Mouse (Mus musculus): ENCODE results near the gene Git1. TPM values are rescaled to one million over a fixed set of nuclear protein-coding genes. Genes with fewer than 3 reads are reported as not detected.

Git1 gene
- total and polyA plus RNA-seq, 3 experiments, result 53.3 to 59.4 (median 54.0) TPM

DNA sequence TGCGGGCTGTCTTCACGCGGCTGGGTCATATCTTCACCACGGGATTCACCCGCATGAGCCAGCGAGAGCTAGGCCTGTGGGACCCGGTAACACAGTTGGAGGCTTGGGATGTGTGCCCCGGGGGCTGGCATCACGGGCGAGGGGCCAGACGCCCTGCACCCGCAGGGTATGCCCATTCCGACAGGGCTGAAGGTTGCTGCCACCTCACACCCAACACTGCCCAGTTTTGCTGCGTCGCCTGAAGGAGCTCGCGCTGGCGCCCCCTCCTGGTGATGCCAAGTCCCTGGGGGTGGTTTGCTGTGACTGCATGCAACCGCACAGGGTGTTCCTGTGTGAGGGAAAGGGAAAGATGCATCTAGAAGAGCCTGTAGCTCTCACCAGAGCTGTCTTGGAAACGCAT lies 25.6 kb upstream of the Git1 start:
- H3K9ac ChIP-seq (ENCODE audit: low read depth, low read length), result peak overlapping the region; percentile 22; the same call in 1 of the 2 replicates
- 24% methylated on average over 20 of the region's 20 CpGs for WGBS
- H3K36me3 ChIP-seq (ENCODE audit: control insufficient read depth, insufficient read depth, low read length), result peaks cover 4% of the 10 kb centered on the region; the same call in 1 of the 2 replicates
- no peak overlapping the region for H3K27ac ChIP-seq
- intact Hi-C loops (cut with DNase I), result loop anchor here (2.0 to 10.0 kb wide), 3 partner anchors 31 to 373 kb away; no protein-coding TSS in a partner anchor
- H3K4me3 ChIP-seq, result no peak overlapping the region
- TF ChIP-seq POLR2A (IDR thresholded peaks at IDR 0.05; ENCODE audit: insufficient read depth, low read depth, low read length) (no peak; the same call in 1 of the 2 replicates), CTCF (IDR thresholded peaks at IDR 0.05) (peak; percentile 90), EP300 (IDR thresholded peaks at IDR 0.05; ENCODE audit: insufficient read depth, low read depth, low read length) (peak; percentile 59; the same call in 1 of the 2 replicates)
- H3K27me3 ChIP-seq (ENCODE audit: control insufficient read depth, insufficient read depth, low read length), result no peaks in the 10 kb centered on the region
- DNase-seq, result peak; percentile 80 to 84
- H3K4me1 ChIP-seq (ENCODE audit: control insufficient read depth, insufficient read depth, low read length), result peaks cover 16% of the 10 kb centered on the region
- no peaks in the 10 kb centered on the region for H3K79me2 ChIP-seq (replicated peaks; ENCODE audit: control insufficient read depth, insufficient read depth, low read length)

GRCm38 (mm10) chr11:77468397-77468796 lies 25.0 kb upstream of the Git1 start:
- no peaks in the 10 kb centered on the region for H3K27me3 ChIP-seq (ENCODE audit: control insufficient read depth, insufficient read depth, low read length)

GRCm38 (mm10) chr11:77471407-77471806 lies 22.0 kb upstream of the Git1 start:
- no peak overlapping the region for H3K9ac ChIP-seq (ENCODE audit: low read depth, low read length)
- H3K79me2 ChIP-seq (replicated peaks; ENCODE audit: control insufficient read depth, insufficient read depth, low read length), result no peaks in the 10 kb centered on the region
- no peaks in the 10 kb centered on the region for H3K27me3 ChIP-seq (ENCODE audit: control insufficient read depth, insufficient read depth, low read length)
- H3K4me1 ChIP-seq (ENCODE audit: control insufficient read depth, insufficient read depth, low read length), result no peaks in the 10 kb centered on the region; the same call in 1 of the 2 replicates
- H3K36me3 ChIP-seq (ENCODE audit: control insufficient read depth, insufficient read depth, low read length), result no peaks in the 10 kb centered on the region
- H3K4me3 ChIP-seq, result no peak overlapping the region
- DNase-seq, result no peak
- TF ChIP-seq CTCF (IDR thresholded peaks at IDR 0.05), result no peak
- no peak overlapping the region for H3K27ac ChIP-seq
- intact Hi-C loops (cut with DNase I), result no loop called here
- WGBS, result 83% methylated on average over 29 of the region's 29 CpGs

More at GRCm38 (mm10) chr11:77468397-77468796, 25.0 kb upstream of the Git1 start:
- H3K36me3 ChIP-seq (ENCODE audit: control insufficient read depth, insufficient read depth, low read length), result peaks cover 4% of the 10 kb centered on the region; the same call in 1 of the 2 replicates
- intact Hi-C loops (cut with DNase I), result loop anchor here (10.0 kb wide), 1 partner anchor 374 kb away; no protein-coding TSS in a partner anchor
- H3K4me1 ChIP-seq (ENCODE audit: control insufficient read depth, insufficient read depth, low read length), result peaks cover 16% of the 10 kb centered on the region
- no peak for DNase-seq
- 93% methylated on average over 9 of the region's 9 CpGs for WGBS
- no peak for TF ChIP-seq CTCF (IDR thresholded peaks at IDR 0.05)
- TF ChIP-seq EP300 (IDR thresholded peaks at IDR 0.05; ENCODE audit: insufficient read depth, low read depth, low read length), result no peak
- TF ChIP-seq POLR2A (IDR thresholded peaks at IDR 0.05; ENCODE audit: insufficient read depth, low read depth, low read length), result no peak
- no peak overlapping the region for H3K4me3 ChIP-seq
- no peaks in the 10 kb centered on the region for H3K79me2 ChIP-seq (replicated peaks; ENCODE audit: control insufficient read depth, insufficient read depth, low read length)
- H3K27ac ChIP-seq, result no peak overlapping the region
- no peak overlapping the region for H3K9ac ChIP-seq (ENCODE audit: low read depth, low read length)

DNA sequence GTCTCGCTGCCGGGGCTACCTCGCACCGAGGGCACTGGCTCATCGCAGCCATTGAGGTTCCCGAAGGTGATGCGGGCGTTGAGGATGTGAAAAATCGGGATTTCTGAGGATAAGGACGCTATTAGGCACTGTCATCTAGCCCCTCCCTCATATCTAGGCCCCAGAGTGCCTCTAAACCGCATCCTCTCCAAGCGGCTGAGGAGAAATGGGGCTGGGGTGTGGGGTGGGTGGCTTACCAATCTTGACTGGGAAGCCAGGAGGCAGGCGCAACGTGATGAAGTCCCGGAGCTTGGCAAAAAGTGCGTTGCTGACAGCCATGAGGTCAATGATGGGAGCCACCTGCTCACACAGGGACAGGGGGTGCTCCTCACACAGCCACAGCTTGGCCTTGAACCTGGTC lies 20.6 kb upstream of the Git1 start:
- 89% methylated on average over 16 of the region's 16 CpGs for WGBS
- Histone ChIP-seq H3K9ac (ENCODE audit: low read depth, low read length) (no peak overlapping the region), H3K27me3 (ENCODE audit: control insufficient read depth, insufficient read depth, low read length) (no peaks in the 10 kb centered on the region), H3K36me3 (ENCODE audit: control insufficient read depth, insufficient read depth, low read length) (no peaks in the 10 kb centered on the region), H3K4me3 (no peak overlapping the region), H3K79me2 (replicated peaks; ENCODE audit: control insufficient read depth, insufficient read depth, low read length) (no peaks in the 10 kb centered on the region), H3K4me1 (ENCODE audit: control insufficient read depth, insufficient read depth, low read length) (no peaks in the 10 kb centered on the region), H3K27ac (no peak overlapping the region)
- DNase-seq, result no peak
- intact Hi-C loops (cut with DNase I), result no loop called here
- TF ChIP-seq EP300 (IDR thresholded peaks at IDR 0.05; ENCODE audit: insufficient read depth, low read depth, low read length) (no peak), CTCF (IDR thresholded peaks at IDR 0.05) (no peak), POLR2A (IDR thresholded peaks at IDR 0.05; ENCODE audit: insufficient read depth, low read depth, low read length) (no peak)

GRCm38 (mm10) chr11:77476216-77476615 lies 17.1 kb upstream of the Git1 start:
- WGBS, result 96% methylated on average over 14 of the region's 14 CpGs
- Histone ChIP-seq H3K4me1 (ENCODE audit: control insufficient read depth, insufficient read depth, low read length) (no peaks in the 10 kb centered on the region), H3K27me3 (ENCODE audit: control insufficient read depth, insufficient read depth, low read length) (no peaks in the 10 kb centered on the region), H3K36me3 (ENCODE audit: control insufficient read depth, insufficient read depth, low read length) (no peaks in the 10 kb centered on the region), H3K9ac (ENCODE audit: low read depth, low read length) (no peak overlapping the region), H3K27ac (no peak overlapping the region), H3K4me3 (no peak overlapping the region), H3K79me2 (replicated peaks; ENCODE audit: control insufficient read depth, insufficient read depth, low read length) (no peaks in the 10 kb centered on the region)
- TF ChIP-seq CTCF (IDR thresholded peaks at IDR 0.05), result no peak
- TF ChIP-seq POLR2A (IDR thresholded peaks at IDR 0.05; ENCODE audit: insufficient read depth, low read depth, low read length), result no peak
- no peak for TF ChIP-seq EP300 (IDR thresholded peaks at IDR 0.05; ENCODE audit: insufficient read depth, low read depth, low read length)
- intact Hi-C loops (cut with DNase I), result no loop called here
- DNase-seq, result no peak

DNA sequence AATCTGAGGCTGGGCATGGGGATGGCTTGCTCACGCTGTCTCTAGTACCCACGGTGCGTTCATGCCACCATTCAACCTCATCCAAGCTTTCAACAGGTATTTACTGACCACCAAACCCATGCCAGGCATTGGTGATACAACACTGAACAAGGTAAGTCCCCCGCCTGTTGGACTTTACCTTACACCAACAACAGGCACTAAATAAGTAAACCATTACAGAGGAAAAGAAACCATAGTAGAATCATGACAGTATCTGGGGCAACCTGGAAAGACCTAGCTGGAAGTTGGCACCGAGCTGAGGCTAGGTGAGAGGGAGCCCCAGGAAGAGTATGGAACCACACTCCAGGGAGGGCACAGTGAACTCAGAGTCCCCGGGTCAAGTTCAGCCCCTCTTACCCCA lies 16.5 kb upstream of the Git1 start:
- intact Hi-C loops (cut with DNase I), result no loop called here
- Histone ChIP-seq H3K4me1 (ENCODE audit: control insufficient read depth, insufficient read depth, low read length) (no peaks in the 10 kb centered on the region), H3K36me3 (ENCODE audit: control insufficient read depth, insufficient read depth, low read length) (no peaks in the 10 kb centered on the region), H3K79me2 (replicated peaks; ENCODE audit: control insufficient read depth, insufficient read depth, low read length) (no peaks in the 10 kb centered on the region), H3K4me3 (no peak overlapping the region), H3K27ac (no peak overlapping the region), H3K9ac (ENCODE audit: low read depth, low read length) (no peak overlapping the region), H3K27me3 (ENCODE audit: control insufficient read depth, insufficient read depth, low read length) (no peaks in the 10 kb centered on the region)
- DNase-seq, result no peak
- no peak for TF ChIP-seq CTCF (IDR thresholded peaks at IDR 0.05)
- TF ChIP-seq POLR2A (IDR thresholded peaks at IDR 0.05; ENCODE audit: insufficient read depth, low read depth, low read length), result no peak
- TF ChIP-seq EP300 (IDR thresholded peaks at IDR 0.05; ENCODE audit: insufficient read depth, low read depth, low read length), result no peak
- 94% methylated on average over 6 of the region's 6 CpGs for WGBS
